Mouse (Mus musculus): ENCODE measurements around the gene Becn1. TPM values are rescaled to one million over a fixed set of nuclear protein-coding genes. Genes with fewer than 3 reads are reported as not detected.

The Becn1 gene
- polyA plus RNA-seq, 1 experiment: 107 TPM

DNA sequence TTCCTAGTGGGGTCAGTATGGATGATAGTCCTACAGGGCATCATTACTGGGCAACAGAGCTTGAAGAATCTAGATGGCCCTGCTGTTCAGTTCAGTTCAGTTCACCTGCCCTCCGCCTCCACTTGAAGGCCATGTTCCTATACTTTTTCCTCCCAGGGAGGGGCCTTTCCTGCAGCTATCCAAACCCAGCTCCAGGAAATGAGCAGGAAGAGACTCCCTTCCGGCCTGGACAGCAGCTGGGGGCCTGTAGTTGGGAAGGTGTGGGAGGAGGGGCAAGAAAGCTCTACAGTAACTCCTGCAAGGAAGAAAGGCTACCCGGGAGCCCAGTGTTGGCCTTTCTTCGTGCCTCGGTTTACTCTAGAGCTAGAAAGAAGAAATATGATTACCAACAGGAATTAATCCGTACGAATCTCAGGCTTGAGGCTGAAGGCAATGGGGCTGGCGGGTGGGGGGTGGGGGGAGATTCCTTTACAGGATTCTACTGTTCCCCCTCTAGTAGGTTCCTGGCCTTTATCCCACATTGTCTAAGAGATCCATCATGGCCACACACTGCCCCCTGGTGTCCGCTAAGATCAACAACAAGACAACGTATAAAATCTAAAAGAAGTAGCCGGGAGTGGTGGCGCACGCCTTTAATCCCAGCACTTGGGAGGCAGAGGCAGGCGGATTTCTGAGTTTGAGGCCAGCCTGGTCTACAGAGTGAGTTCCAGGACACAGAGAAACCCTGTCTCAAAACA is 53.7 kb downstream of the Becn1 start:
- TF ChIP-seq POLR2A (IDR thresholded peaks at IDR 0.05; ENCODE audit: borderline replicate concordance, extremely low read depth, insufficient read depth, insufficient read length, poor library complexity, severe bottlenecking): no peak
- TF ChIP-seq CTCF (IDR thresholded peaks at IDR 0.05; ENCODE audit: borderline replicate concordance, extremely low read depth, insufficient read depth, insufficient read length): peak; percentile 63; the same call in 1 of the 2 replicates
- DNase-seq (ENCODE audit: low read depth): peak; percentile 80

DNA sequence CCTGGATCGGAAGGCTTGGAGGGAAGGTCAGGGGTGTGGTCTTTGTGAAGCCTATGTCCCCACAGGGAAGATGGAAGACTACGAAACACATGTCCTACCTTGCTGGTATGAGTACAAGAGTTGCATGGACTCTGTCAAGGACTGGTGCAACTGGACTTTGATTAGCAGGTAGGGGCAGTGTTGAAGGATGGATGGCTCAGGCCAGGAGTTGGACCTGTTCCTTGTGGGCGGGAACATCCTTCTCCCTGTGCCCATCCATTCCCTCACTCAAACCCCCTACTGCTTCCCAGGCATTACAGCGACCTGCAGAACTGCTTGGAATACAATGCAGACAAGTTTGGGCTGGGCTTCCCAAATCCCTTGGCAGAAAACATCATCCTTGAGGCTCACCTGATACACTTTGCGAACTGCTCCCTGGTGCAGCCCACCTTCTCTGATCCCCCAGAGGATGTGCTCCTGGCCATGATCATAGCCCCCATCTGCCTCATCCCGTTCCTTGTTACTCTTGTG is 54.5 kb downstream of the Becn1 start:
- no peak for TF ChIP-seq POLR2A (IDR thresholded peaks at IDR 0.05; ENCODE audit: borderline replicate concordance, extremely low read depth, insufficient read depth, insufficient read length, poor library complexity, severe bottlenecking)
- no peak for TF ChIP-seq CTCF (IDR thresholded peaks at IDR 0.05; ENCODE audit: borderline replicate concordance, extremely low read depth, insufficient read depth, insufficient read length)
- DNase-seq (ENCODE audit: low read depth): no peak

DNA sequence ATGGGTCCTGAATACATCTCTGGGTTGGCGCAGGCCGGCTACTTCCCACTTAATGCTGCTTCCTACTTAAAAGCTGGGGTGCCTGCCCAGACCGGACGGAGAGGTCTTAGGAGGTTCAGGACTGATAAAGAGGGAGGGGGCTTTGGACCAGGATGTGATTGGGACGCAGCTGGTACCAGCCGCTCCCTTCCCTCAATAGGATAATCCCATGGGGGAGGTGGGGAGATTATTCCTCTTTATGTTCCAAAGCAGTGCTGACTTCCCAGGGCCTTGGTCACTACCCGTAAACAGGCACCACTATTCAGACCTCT is 55.4 kb downstream of the Becn1 start:
- no peak for DNase-seq (ENCODE audit: low read depth)
- TF ChIP-seq POLR2A (IDR thresholded peaks at IDR 0.05; ENCODE audit: borderline replicate concordance, extremely low read depth, insufficient read depth, insufficient read length, poor library complexity, severe bottlenecking) (no peak), CTCF (IDR thresholded peaks at IDR 0.05; ENCODE audit: borderline replicate concordance, extremely low read depth, insufficient read depth, insufficient read length) (no peak)

DNA sequence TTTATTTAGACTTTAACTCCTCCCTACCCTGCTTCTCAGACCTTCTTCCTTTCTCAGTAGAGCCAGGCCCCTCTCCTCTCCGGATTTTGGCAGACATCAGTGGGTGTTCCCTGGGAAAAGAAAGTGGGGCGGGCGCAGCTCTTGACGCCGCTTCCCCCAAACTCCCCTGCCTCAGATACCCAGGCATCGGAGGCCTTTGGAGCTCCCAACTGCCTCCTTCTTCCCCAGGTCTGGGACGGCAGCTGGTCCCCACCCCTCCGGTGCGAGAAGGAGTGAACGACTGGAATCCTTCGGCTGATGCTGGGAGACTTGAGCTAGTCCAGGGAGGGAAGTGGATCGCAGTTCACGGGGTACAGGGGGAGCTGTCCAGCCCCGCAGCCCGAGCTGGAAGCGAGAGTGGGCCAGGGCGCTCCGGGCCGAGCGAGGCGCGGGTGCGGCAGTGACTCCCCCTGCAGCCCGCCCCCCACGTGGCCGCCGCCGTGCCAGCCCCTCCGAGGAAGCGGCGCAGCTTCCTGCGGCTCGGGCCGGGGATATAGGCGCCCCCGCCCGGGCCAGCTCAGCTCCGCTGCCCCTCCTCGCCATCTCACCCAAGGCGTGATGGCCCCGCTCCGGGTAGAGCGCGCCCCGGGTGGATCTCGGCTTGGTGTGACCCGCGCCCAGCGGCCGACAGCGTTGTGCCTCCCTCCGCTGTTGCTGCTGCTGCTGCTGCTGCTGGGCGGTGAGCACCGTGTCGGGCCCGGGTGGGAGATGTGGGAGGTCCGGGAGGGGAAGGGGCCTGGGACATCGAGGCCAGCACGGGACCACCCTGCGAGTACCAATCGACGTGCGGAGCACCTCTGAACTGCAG is 56.0 kb downstream of the Becn1 start, which contains the start of gene Ramp2:
Gene Ramp2 (plus strand): TSS at position 174 of the 847 bp plus-strand sequence.
- DNase-seq (ENCODE audit: low read depth): peak; percentile 44
- TF ChIP-seq CTCF (IDR thresholded peaks at IDR 0.05; ENCODE audit: borderline replicate concordance, extremely low read depth, insufficient read depth, insufficient read length): 0 out of 2 replicates have a peak, but pooled peaks have one; percentile 11
- no peak for TF ChIP-seq POLR2A (IDR thresholded peaks at IDR 0.05; ENCODE audit: borderline replicate concordance, extremely low read depth, insufficient read depth, insufficient read length, poor library complexity, severe bottlenecking)

DNA sequence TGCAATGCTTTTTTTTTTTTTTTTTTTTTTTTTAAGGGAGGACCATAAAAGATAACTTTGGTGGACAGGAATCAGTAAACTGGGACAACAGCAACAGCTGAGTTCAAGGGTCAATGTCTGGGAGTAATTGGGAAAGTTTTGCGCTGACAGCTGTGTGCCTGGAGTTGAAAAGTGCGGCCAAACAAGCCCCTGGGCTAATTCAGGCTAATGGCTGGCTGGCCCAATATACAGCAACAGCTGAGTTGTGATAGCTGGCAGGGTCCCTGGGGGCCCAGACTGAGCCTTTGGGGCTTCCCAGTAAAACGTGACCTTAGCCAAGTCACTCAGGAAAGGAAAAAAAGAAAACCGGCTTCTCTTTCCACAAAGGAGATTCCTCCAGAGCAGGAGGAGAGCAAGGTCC is 57.0 kb downstream of the Becn1 start:
- TF ChIP-seq CTCF (IDR thresholded peaks at IDR 0.05; ENCODE audit: borderline replicate concordance, extremely low read depth, insufficient read depth, insufficient read length) (no peak), POLR2A (IDR thresholded peaks at IDR 0.05; ENCODE audit: borderline replicate concordance, extremely low read depth, insufficient read depth, insufficient read length, poor library complexity, severe bottlenecking) (no peak)
- no peak for DNase-seq (ENCODE audit: low read depth)

DNA sequence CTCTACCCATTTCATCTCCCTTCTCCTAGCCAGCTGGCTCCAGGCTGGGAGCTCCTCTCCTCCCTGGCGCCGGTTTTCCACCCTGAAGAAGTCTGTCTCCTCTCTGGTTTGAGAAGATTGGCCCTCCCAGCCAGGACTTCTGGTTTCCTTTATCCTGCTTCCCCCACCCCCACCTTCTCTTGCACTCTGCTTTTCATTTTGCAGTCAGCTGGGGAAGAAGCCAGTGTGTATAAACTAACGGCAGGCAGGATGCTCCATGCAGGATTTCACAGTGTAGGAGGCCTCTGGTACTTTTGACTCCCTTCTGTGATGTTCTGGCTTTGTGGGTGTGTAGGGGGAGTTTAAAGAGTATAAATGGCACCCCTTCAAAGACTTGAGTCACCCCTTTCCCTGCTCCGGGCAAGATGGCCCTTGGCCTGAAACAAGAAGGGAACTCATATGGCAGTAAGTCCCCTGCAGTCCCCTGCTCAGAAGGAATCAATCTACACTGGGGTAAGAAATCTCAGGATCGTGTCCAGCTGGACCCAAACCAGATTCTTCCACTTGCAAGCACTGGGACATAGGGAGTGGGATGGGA is 63.9 kb downstream of the Becn1 start:
- no peak for TF ChIP-seq POLR2A (IDR thresholded peaks at IDR 0.05; ENCODE audit: borderline replicate concordance, extremely low read depth, insufficient read depth, insufficient read length, poor library complexity, severe bottlenecking)
- DNase-seq (ENCODE audit: low read depth): peak; percentile 46

DNA sequence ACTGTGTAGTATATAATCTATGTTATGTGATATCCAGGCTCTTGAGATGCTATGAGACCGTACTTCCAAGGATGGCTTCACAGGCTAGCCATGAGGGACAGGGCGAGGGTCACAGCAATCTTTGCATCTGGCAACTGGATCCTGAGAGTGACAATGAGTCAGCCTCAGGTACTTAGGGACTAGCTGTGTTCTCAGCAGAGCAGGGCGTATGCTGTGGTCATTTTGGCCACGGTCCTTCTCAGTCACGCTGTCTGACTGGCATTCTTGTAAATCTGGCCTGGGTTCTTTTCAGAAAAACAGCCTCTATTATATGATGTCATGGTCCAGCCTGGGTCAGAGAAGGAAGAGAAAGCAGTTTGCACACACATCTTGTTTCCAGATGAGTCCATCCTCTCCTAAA is 65.3 kb downstream of the Becn1 start:
- no peak for DNase-seq (ENCODE audit: low read depth)
- TF ChIP-seq CTCF (IDR thresholded peaks at IDR 0.05; ENCODE audit: borderline replicate concordance, extremely low read depth, insufficient read depth, insufficient read length) (no peak), POLR2A (IDR thresholded peaks at IDR 0.05; ENCODE audit: borderline replicate concordance, extremely low read depth, insufficient read depth, insufficient read length, poor library complexity, severe bottlenecking) (no peak)

Other genes with a start within 250 kb of the Becn1 start
- 11.9 and 12.5 TPM in 2 replicates for gene Naglu, start 232.3 kb downstream of the Becn1 start, polyA plus RNA-seq (2012; rRNA removed)
- 0.50 and 0.78 TPM in 2 replicates for gene Hsd17b1, start 223.9 kb downstream of the Becn1 start, polyA plus RNA-seq (2012; rRNA removed)
- 49.1 and 77.5 TPM in 2 replicates for gene Coasy, start 219.7 kb downstream of the Becn1 start, polyA plus RNA-seq (2012; rRNA removed)
- 57.7 and 78.3 TPM in 2 replicates for gene Mlx, start 215.0 kb downstream of the Becn1 start, polyA plus RNA-seq (2012; rRNA removed)
- gene Psmc3ip, start 206.8 kb downstream of the Becn1 start, polyA plus RNA-seq (2012; rRNA removed): 19.4 and 24.2 TPM in 2 replicates
- gene Retreg3, start 182.4 kb downstream of the Becn1 start, polyA plus RNA-seq (2012; rRNA removed): 79.0 and 82.7 TPM in 2 replicates
- 15.5 and 35.5 TPM in 2 replicates for gene Tubg1, start 182.3 kb downstream of the Becn1 start, polyA plus RNA-seq (2012; rRNA removed)
- gene Tubg2, start 146.4 kb downstream of the Becn1 start, polyA plus RNA-seq (2012; rRNA removed): 25.3 and 30.7 TPM in 2 replicates
- 2.7 and 6.9 TPM in 2 replicates for gene Cntnap1, start 131.8 kb downstream of the Becn1 start, polyA plus RNA-seq (2012; rRNA removed)
- 9.5 and 12.0 TPM in 2 replicates for gene Plekhh3, start 130.9 kb downstream of the Becn1 start, polyA plus RNA-seq (2012; rRNA removed)
- gene Ccr10, start 126.8 kb downstream of the Becn1 start, polyA plus RNA-seq (2012; rRNA removed): 0.19 and 0.20 TPM in 2 replicates
- 27.2 and 29.3 TPM in 2 replicates for gene Ezh1, start 75.8 kb downstream of the Becn1 start, polyA plus RNA-seq (2012; rRNA removed)
- 67.7 and 79.6 TPM in 2 replicates for gene Ramp2, start 56.3 kb downstream of the Becn1 start, polyA plus RNA-seq (2012; rRNA removed)
- gene Vps25, start 48.6 kb downstream of the Becn1 start, polyA plus RNA-seq (2012; rRNA removed): 55.2 and 69.3 TPM in 2 replicates
- 4.0 and 5.3 TPM in 2 replicates for gene Wnk4, start 41.7 kb downstream of the Becn1 start, polyA plus RNA-seq (2012; rRNA removed)
- gene Cntd1, start 23.3 kb downstream of the Becn1 start, polyA plus RNA-seq (2012; rRNA removed): 0.53 and 0.79 TPM in 2 replicates
- 158 and 159 TPM in 2 replicates for gene Coa3, start 23.2 kb downstream of the Becn1 start, polyA plus RNA-seq (2012; rRNA removed)
- 126 and 149 TPM in 2 replicates for gene Psme3, start 13.9 kb upstream of the Becn1 start, polyA plus RNA-seq (2012; rRNA removed)
- gene Aoc2, start 22.8 kb upstream of the Becn1 start, polyA plus RNA-seq (2012; rRNA removed): 10.1 and 11.5 TPM in 2 replicates
- gene Aoc3, start 28.3 kb upstream of the Becn1 start, polyA plus RNA-seq (2012; rRNA removed): 0.30 and 0.49 TPM in 2 replicates
- not detected in 2 replicates for gene G6pc, start 65.3 kb upstream of the Becn1 start, polyA plus RNA-seq (2012; rRNA removed)
- 51.3 and 53.6 TPM in 2 replicates for gene Aarsd1, start 115.3 kb upstream of the Becn1 start, polyA plus RNA-seq (2012; rRNA removed)
- gene Gm27029, start 122.5 kb upstream of the Becn1 start, polyA plus RNA-seq (2012; rRNA removed): 3.6 and 3.9 TPM in 2 replicates
- gene Rundc1, start 122.8 kb upstream of the Becn1 start, polyA plus RNA-seq (2012; rRNA removed): 29.9 and 31.2 TPM in 2 replicates
- 1.9 and 2.6 TPM in 2 replicates for gene Ptges3l, start 123.0 kb upstream of the Becn1 start, polyA plus RNA-seq (2012; rRNA removed)
- 836 and 1,059 TPM in 2 replicates for gene Rpl27, start 140.0 kb upstream of the Becn1 start, polyA plus RNA-seq (2012; rRNA removed)
- gene Ifi35, start 146.1 kb upstream of the Becn1 start, polyA plus RNA-seq (2012; rRNA removed): 2.6 and 3.2 TPM in 2 replicates
- 139 and 205 TPM in 2 replicates for gene Rnd2, start 162.7 kb upstream of the Becn1 start, polyA plus RNA-seq (2012; rRNA removed)
- gene Vat1, start 163.9 kb upstream of the Becn1 start, polyA plus RNA-seq (2012; rRNA removed): 169 and 204 TPM in 2 replicates
- gene Brca1, start 249.7 kb upstream of the Becn1 start, polyA plus RNA-seq (2012; rRNA removed): 4.1 and 5.5 TPM in 2 replicates
- gene Nbr1, start 249.9 kb upstream of the Becn1 start, polyA plus RNA-seq (2012; rRNA removed): 118 and 119 TPM in 2 replicates

Data from brain, embryonic 14.5 days (tissue).